ENCODE assay signal across 8 mouse cellular contexts in the genomic region with DNA sequence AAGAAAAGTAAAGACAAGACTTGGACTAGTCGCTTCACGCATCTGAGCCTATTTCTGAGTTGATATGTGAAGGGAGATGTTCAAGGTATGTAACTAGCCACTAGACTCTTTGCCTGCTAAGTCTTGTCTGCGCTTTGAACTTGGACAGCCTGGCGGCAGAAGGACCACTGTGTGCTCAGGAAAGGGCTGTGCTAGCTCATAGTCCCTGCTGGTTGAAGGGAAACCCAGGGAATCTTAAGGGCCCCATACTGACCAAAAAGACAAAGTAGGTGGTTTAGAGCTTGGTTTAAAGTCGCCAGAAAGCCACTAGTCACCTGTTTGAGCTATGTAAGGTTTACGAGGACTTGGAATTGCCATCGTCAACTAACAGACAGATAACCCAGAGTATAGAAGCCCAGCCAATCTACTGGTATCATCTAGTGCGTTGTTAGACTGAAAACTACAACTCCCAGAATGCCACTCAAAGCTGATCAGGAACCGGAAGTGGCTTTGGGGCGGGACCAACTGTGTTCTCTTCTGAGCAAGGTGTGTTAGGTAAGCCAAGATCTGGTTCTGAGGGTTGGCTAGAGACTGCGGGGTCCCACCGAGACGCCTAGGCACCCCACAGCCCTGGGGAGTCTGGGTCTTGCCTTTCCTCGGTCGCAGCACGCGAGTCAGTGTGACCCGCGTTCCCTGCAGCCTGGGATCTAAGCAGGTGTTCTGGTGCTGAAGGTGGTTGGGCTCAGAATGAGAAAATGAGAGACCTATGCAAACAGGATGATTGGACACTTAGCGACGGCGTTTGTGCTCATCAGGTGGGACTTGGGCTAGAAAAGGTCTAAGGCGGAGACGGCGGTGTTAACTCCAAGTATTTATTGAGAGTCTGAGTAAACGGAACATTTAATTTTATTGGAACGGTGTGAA. TPM values are rescaled to one million over a fixed set of nuclear protein-coding genes. Genes with fewer than 3 reads are reported as not detected.
DNase-seq lines count a peak whose midpoint lies in the region; ATAC-seq and TF ChIP-seq lines count a peak whose summit lies in the region.

Gene Trmt10b, plus strand, starts transcription at position 466 of the 903 bp plus-strand sequence.

- ATAC-seq in G1E (ENCODE audit: extremely low read depth, insufficient number of reproducible peaks, low FRiP score, poor library complexity, severe bottlenecking): peak; percentile 88
- ATAC-seq in forebrain, embryonic 13.5 days: peak; percentile 89
- peak; percentile 98 for ATAC-seq in neutrophil, adult 5-6 weeks (ENCODE audit: extremely low read depth, insufficient number of reproducible peaks, low FRiP score, poor library complexity, severe bottlenecking)

- TF ChIP-seq POLR2A in lung, adult 2 months (IDR thresholded peaks at IDR 0.05; ENCODE audit: borderline replicate concordance, extremely low read depth, low read depth, low read length): no peak

- H3K27me3 ChIP-seq in G1E (ENCODE audit: insufficient read depth, low read length): no peaks in the 10 kb centered on the region
- no peaks in the 10 kb centered on the region for H3K27me3 ChIP-seq in forebrain, embryonic 13.5 days

- peak within 1 kb of the TSS; percentile 77 for H3K4me3 ChIP-seq in G1E (ENCODE audit: low read depth, low read length)
- peak within 1 kb of the TSS; percentile 81 for H3K4me3 ChIP-seq in forebrain, embryonic 13.5 days
- peak within 1 kb of the TSS; percentile 93 for H3K4me3 ChIP-seq in layer of hippocampus, adult 2 months
- peak within 1 kb of the TSS; percentile 76 for H3K4me3 ChIP-seq in lung, adult 2 months (replicated peaks; ENCODE audit: extremely low read depth, low read depth, low read length)

- intact Hi-C loops in heart, postnatal 36 days (cut with DNase I): no loop called here

- peak within 1 kb of the TSS; percentile 77 for H3K4me2 ChIP-seq in forebrain, embryonic 13.5 days

- DNase-seq in G1E (ENCODE audit: low spot score): peak; percentile 74
- DNase-seq in c-Kit-positive CD71-positive TER-119-positive erythroid progenitor cells, embryonic 14.5 days (ENCODE audit: low spot score): peak; percentile 74
- peak; percentile 63 to 66 for DNase-seq in heart, postnatal 36 days
- DNase-seq in layer of hippocampus, adult 2 months (ENCODE audit: low spot score in 2 of 2): peak; percentile 70 to 82
- peak; percentile 71 for DNase-seq in lung, adult 2 months
- peak; percentile 58 to 80 for DNase-seq in thymus, postnatal 10 days (ENCODE audit: low spot score in 2 of 2)

- no peak for TF ChIP-seq CTCF in G1E (IDR thresholded peaks at IDR 0.05; ENCODE audit: low read depth, low read length)
- TF ChIP-seq CTCF in layer of hippocampus, adult 2 months (conservative IDR thresholded peaks at IDR 0.05): no peak
- no peak for TF ChIP-seq CTCF in lung, adult 2 months (IDR thresholded peaks at IDR 0.05; ENCODE audit: insufficient read depth, low read length)

- H3K4me1 ChIP-seq in G1E (ENCODE audit: insufficient read depth, low read depth, low read length): peaks cover 12% of the 10 kb centered on the region
- peaks cover 10% of the 10 kb centered on the region for H3K4me1 ChIP-seq in forebrain, embryonic 13.5 days
- H3K4me1 ChIP-seq in lung, adult 2 months (ENCODE audit: control insufficient read depth, insufficient read depth, low read length): no peaks in the 10 kb centered on the region

- 20% methylated on average over 27 of the region's 27 CpGs for WGBS in forebrain, embryonic 13.5 days
- 16% methylated on average over 27 of the region's 27 CpGs for WGBS in lung, adult 2 months

- no peaks in the 10 kb centered on the region for H3K9me3 ChIP-seq in G1E (replicated peaks)
- H3K9me3 ChIP-seq in forebrain, embryonic 13.5 days (replicated peaks): no peaks in the 10 kb centered on the region

- H3K9ac ChIP-seq in forebrain, embryonic 13.5 days: peak within 1 kb of the TSS; percentile 66

- H3K27ac ChIP-seq in forebrain, embryonic 13.5 days: no peak within 1 kb of the TSS
- peak within 1 kb of the TSS; percentile 84 for H3K27ac ChIP-seq in layer of hippocampus, adult 2 months

- peaks cover 24% of the 10 kb centered on the region for H3K36me3 ChIP-seq in G1E (replicated peaks)
- H3K36me3 ChIP-seq in forebrain, embryonic 13.5 days (ENCODE audit: poor library complexity, severe bottlenecking): peaks cover 22% of the 10 kb centered on the region

RNA-seq across cellular contexts. Expression of gene Trmt10b, which starts in this region (rescaled TPM):
- total RNA-seq in G1E (2014; fragmentation: Nextera tagmentation) (29.0 and 31.0 TPM in 2 replicates), G1E (2017) (22.8 and 23.4 TPM in 2 replicates)
- 1.7 and 2.0 TPM in 2 replicates for polyA plus RNA-seq in G1E (2012)
- 16.6 and 22.1 TPM in 2 replicates for polyA plus RNA-seq in forebrain, embryonic 13.5 days (2015; fragmentation: Nextera tagmentation; extraction: Ambion mirVana)
- 1 to 10 TPM; 5.1 to 5.2 TPM for total RNA-seq in heart, postnatal 36 days (2021)
- total RNA-seq in layer of hippocampus, adult 2 months (2021): 10 to 100 TPM; 13.8 to 16.1 TPM
- 1.9 and 3.0 TPM in 2 replicates for polyA plus RNA-seq in lung, adult 2 months (2012; rRNA removed)
- 7.4 and 15.2 TPM in 2 replicates for total RNA-seq in neutrophil, adult 5-6 weeks (2017)
